Mouse (Mus musculus) induced T-regulatory cell, adult 2 months (primary cell): ENCODE measurements around the gene Mpv17.

Experiments used
- DNase-seq: peaks from one replicate; pipeline ENCODE4 v3.0.0-alpha.2; 2012; ENCODE audit warnings: low read depth

Gene Mpv17

GRCm38 (mm10) chr5:31105814-31106335 lies 48.2 kb downstream of the Mpv17 start, which contains the start of gene Dnajc5g:
Gene Dnajc5g, plus strand, starts transcription at chr5:31106285.
- no peak for DNase-seq

- DNase-seq = no peak
Measured at GRCm38 (mm10) chr5:31095711-31096480, 58.2 kb downstream of the Mpv17 start.

- DNase-seq = peak; percentile 81
Measured at GRCm38 (mm10) chr5:31094799-31095691, 59.0 kb downstream of the Mpv17 start.

GRCm38 (mm10) chr5:31094100-31094798 lies 59.8 kb downstream of the Mpv17 start:
- DNase-seq = no peak

- DNase-seq = peak; percentile 70
Measured at GRCm38 (mm10) chr5:31093151-31094041, 60.7 kb downstream of the Mpv17 start.

GRCm38 (mm10) chr5:31092231-31092975 lies 61.6 kb downstream of the Mpv17 start:
- DNase-seq = no peak
